ENCODE assay signal across 18 mouse cellular contexts in the genomic region with DNA sequence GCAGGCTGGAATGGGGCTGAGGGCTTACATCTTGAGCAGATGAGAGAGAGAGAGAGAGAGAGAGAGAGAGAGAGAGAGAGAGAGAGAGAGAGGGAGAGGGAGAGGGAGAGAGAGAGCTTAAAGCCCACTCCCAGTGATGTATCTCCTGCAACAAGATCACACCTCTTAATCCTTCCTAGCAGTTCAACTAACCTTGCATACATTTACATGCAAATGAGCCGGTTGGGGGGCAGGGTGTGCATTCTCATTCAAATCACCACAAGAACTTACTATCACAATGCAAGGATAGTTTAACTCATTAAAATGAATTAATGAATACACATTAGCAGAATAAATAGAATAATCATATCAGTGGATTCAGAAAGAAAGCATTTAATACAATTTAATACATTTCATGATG.
"Had no signal": no experiment of that assay in that cellular context is flagged by ENCODE, and none has a peak within 500 bp of the region (broad histone marks: within the 10 kb centered on the region; RNA-seq: fewer than 3 reads in every experiment).

No protein-coding gene starts in this region.

- H3K4me1 ChIP-seq: kidney, embryonic 15.5 days; limb, embryonic 12.5 days; limb, embryonic 15.5 days; midbrain, embryonic 15.5 days; neural tube, embryonic 13.5 days had no signal

- H3K36me3 ChIP-seq: kidney, embryonic 15.5 days; limb, embryonic 12.5 days; limb, embryonic 15.5 days; midbrain, embryonic 15.5 days; neural tube, embryonic 13.5 days had no signal

- ATAC-seq: liver, postnatal 0 days; lung, postnatal 0 days; midbrain, embryonic 15.5 days had no signal

- H3K27me3 ChIP-seq: kidney, embryonic 15.5 days; limb, embryonic 12.5 days; limb, embryonic 15.5 days; midbrain, embryonic 15.5 days; neural tube, embryonic 13.5 days had no signal

- H3K27ac ChIP-seq: kidney, embryonic 15.5 days; limb, embryonic 12.5 days; limb, embryonic 15.5 days; liver, embryonic 14.5 days; macrophage; midbrain, embryonic 15.5 days; neural tube, embryonic 13.5 days had no signal

- DNase-seq: kidney, adult 8-10 months; kidney, postnatal 10 days; kidney, postnatal 36 days; left cerebral cortex, postnatal 4 days; liver, postnatal 0 days; lung, embryonic 14.5 days; thymus, adult 18-20 months; thymus, postnatal 36 days had no signal

- H3K4me2 ChIP-seq: kidney, embryonic 15.5 days; limb, embryonic 12.5 days; limb, embryonic 15.5 days; liver, embryonic 11.5 days; lung, embryonic 14.5 days; midbrain, embryonic 15.5 days; neural tube, embryonic 13.5 days had no signal

- H3K4me3 ChIP-seq: kidney, embryonic 15.5 days; limb, embryonic 12.5 days; limb, embryonic 15.5 days; midbrain, embryonic 15.5 days; myocyte; neural tube, embryonic 13.5 days had no signal

- H3K9ac ChIP-seq: kidney, embryonic 15.5 days; limb, embryonic 12.5 days; limb, embryonic 15.5 days; liver, embryonic 14.5 days; liver, postnatal 0 days; lung, embryonic 14.5 days; midbrain, embryonic 15.5 days; neural tube, embryonic 13.5 days had no signal

- H3K9me3 ChIP-seq: kidney, embryonic 15.5 days; limb, embryonic 12.5 days; limb, embryonic 15.5 days; midbrain, embryonic 15.5 days; neural tube, embryonic 13.5 days had no signal
